Comparison of ENCODE assay signal across 20 mouse cellular contexts in the genomic region with DNA sequence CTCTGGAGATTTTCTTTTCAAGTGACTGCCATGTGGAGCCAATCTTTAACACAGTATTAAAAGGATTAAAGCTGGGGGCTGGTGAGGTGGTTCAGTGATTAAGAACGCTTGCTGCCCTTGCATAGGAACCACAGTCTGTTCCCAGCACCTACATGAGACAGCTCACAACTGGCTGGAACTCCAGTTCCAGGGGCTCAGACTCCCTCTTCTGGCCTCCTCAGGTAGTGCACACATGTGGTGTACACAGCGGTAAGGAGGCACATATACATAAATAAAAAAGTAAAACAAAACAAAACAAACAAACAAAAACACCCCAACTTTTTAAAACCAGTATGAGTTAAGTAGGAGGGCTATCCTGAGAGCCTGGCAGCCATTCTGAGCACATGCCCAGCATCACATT. TPM values are rescaled to one million over a fixed set of nuclear protein-coding genes. Genes with fewer than 3 reads are reported as not detected.
A peak's percentile ranks its signal among the peaks of the same experiment; 100 is the strongest.
DNase-seq lines count a peak whose midpoint lies in the region; ATAC-seq and TF ChIP-seq lines count a peak whose summit lies in the region.
"Had no signal": no experiment of that assay in that cellular context is flagged by ENCODE, and none has a peak within 500 bp of the region (broad histone marks: within the 10 kb centered on the region; RNA-seq: fewer than 3 reads in every experiment).

No protein-coding gene starts in this region.

- H3K4me1 ChIP-seq in forebrain, embryonic 15.5 days, result no peaks in the 10 kb centered on the region
- H3K4me1 ChIP-seq in forebrain, embryonic 12.5 days, result no peaks in the 10 kb centered on the region
- H3K4me1 ChIP-seq in ES-E14 (ENCODE audit: control insufficient read depth in 2 of 2, insufficient read depth in 2 of 2, low read length in 2 of 2, poor library complexity in 1 of 2), result no peaks in the 10 kb centered on the region
- H3K4me1 ChIP-seq: embryonic facial prominence, embryonic 13.5 days; liver, embryonic 15.5 days; midbrain, embryonic 12.5 days; neural tube, embryonic 13.5 days had no signal

- H3K27me3 ChIP-seq in forebrain, embryonic 15.5 days, result no peaks in the 10 kb centered on the region
- H3K27me3 ChIP-seq in forebrain, embryonic 12.5 days, result no peaks in the 10 kb centered on the region
- H3K27me3 ChIP-seq: embryonic facial prominence, embryonic 13.5 days; liver, embryonic 15.5 days; midbrain, embryonic 12.5 days; neural tube, embryonic 13.5 days had no signal

- in situ Hi-C loops in ES-E14 (cut with MboI; ENCODE audit: low sequenced_read_pairs in 2 of 2, unreplicated experiment in 2 of 2), result no loop called here

- no peak overlapping the region for H3K4me2 ChIP-seq in forebrain, embryonic 15.5 days (replicated peaks)
- no peak overlapping the region for H3K4me2 ChIP-seq in forebrain, embryonic 12.5 days
- H3K4me2 ChIP-seq: embryonic facial prominence, embryonic 13.5 days; liver, embryonic 15.5 days; midbrain, embryonic 12.5 days; neural tube, embryonic 13.5 days had no signal

- no peaks in the 10 kb centered on the region for H3K36me3 ChIP-seq in forebrain, embryonic 15.5 days
- no peaks in the 10 kb centered on the region for H3K36me3 ChIP-seq in forebrain, embryonic 12.5 days (replicated peaks)
- H3K36me3 ChIP-seq in ES-E14 (ENCODE audit: control insufficient read depth, insufficient read depth, low read length, poor library complexity, severe bottlenecking), result no peaks in the 10 kb centered on the region; the same call in 1 of the 2 replicates
- H3K36me3 ChIP-seq: embryonic facial prominence, embryonic 13.5 days; liver, embryonic 15.5 days; midbrain, embryonic 12.5 days; neural tube, embryonic 13.5 days had no signal

- ATAC-seq in forebrain, embryonic 15.5 days (replicated peaks), result no peak
- ATAC-seq in forebrain, embryonic 12.5 days (ENCODE audit: low FRiP score), result no peak
- ATAC-seq: CD4-positive, CD25-positive, alpha-beta regulatory T cell, adult 4 months; lung, postnatal 0 days had no signal

- no peaks in the 10 kb centered on the region for H3K9me3 ChIP-seq in forebrain, embryonic 15.5 days
- H3K9me3 ChIP-seq in forebrain, embryonic 12.5 days, result peaks cover 6% of the 10 kb centered on the region; the same call in 1 of the 2 replicates
- no peaks in the 10 kb centered on the region for H3K9me3 ChIP-seq in ES-E14 (ENCODE audit: control insufficient read depth, insufficient read depth, low read depth, low read length)
- H3K9me3 ChIP-seq: embryonic facial prominence, embryonic 13.5 days; liver, embryonic 15.5 days; neural tube, embryonic 13.5 days had no signal

- 83% methylated on average over 2 of the region's 2 CpGs for WGBS in forebrain, embryonic 15.5 days
- 89% methylated on average over 2 of the region's 2 CpGs for WGBS in forebrain, embryonic 12.5 days

- DNase-seq in layer of hippocampus, adult 2 months (ENCODE audit: low spot score in 2 of 2), result no peak
- DNase-seq in layer of hippocampus, adult 11-12 months (ENCODE audit: low spot score), result no peak
- DNase-seq in ES-E14 (ENCODE audit: low read depth, low spot score), result no peak
- peak; percentile 43 for DNase-seq in retina, postnatal 1 day
- DNase-seq in spleen, postnatal 36 days (ENCODE audit: low spot score in 2 of 2), result no peak
- DNase-seq in right cerebral cortex, postnatal 14 days, result no peak
- DNase-seq: adrenal gland, adult 8-10 months; cerebellum, adult 9-10 months; gastrocnemius, postnatal 14 days; right cerebral cortex, postnatal 25 days; thymus, postnatal 25 days had no signal

- no peak overlapping the region for H3K4me3 ChIP-seq in forebrain, embryonic 15.5 days
- no peak overlapping the region for H3K4me3 ChIP-seq in forebrain, embryonic 12.5 days (replicated peaks)
- H3K4me3 ChIP-seq in layer of hippocampus, adult 2 months, result no peak overlapping the region
- H3K4me3 ChIP-seq in ES-E14 (ENCODE audit: insufficient read depth in 1 of 2, low read depth in 1 of 2, low read length in 2 of 2, poor library complexity in 1 of 2, severe bottlenecking in 1 of 2), result no peak overlapping the region
- H3K4me3 ChIP-seq: embryonic facial prominence, embryonic 13.5 days; liver, embryonic 15.5 days; midbrain, embryonic 12.5 days; neural tube, embryonic 13.5 days had no signal

- no peak overlapping the region for H3K9ac ChIP-seq in forebrain, embryonic 15.5 days (replicated peaks)
- H3K9ac ChIP-seq in forebrain, embryonic 12.5 days, result no peak overlapping the region
- H3K9ac ChIP-seq in ES-E14 (ENCODE audit: insufficient read depth, low read depth, low read length, poor library complexity, severe bottlenecking), result no peak overlapping the region
- H3K9ac ChIP-seq: embryonic facial prominence, embryonic 13.5 days; liver, embryonic 15.5 days; midbrain, embryonic 12.5 days; neural tube, embryonic 13.5 days had no signal

- peak overlapping the region; percentile 35; the same call in 1 of the 2 replicates for H3K27ac ChIP-seq in forebrain, embryonic 15.5 days (replicated peaks)
- no peak overlapping the region for H3K27ac ChIP-seq in forebrain, embryonic 12.5 days
- H3K27ac ChIP-seq in layer of hippocampus, adult 2 months, result peak overlapping the region; percentile 65; the same call in 1 of the 2 replicates
- no peak overlapping the region for H3K27ac ChIP-seq in ES-E14 (ENCODE audit: insufficient read depth, low read depth, low read length, poor library complexity, severe bottlenecking)
- H3K27ac ChIP-seq: embryonic facial prominence, embryonic 13.5 days; liver, embryonic 15.5 days; midbrain, embryonic 12.5 days; neural tube, embryonic 13.5 days had no signal

- TF ChIP-seq CTCF in layer of hippocampus, adult 2 months (conservative IDR thresholded peaks at IDR 0.05), result peak; percentile 50

TF ChIP-seq in ES-E14, 5 proteins besides CTCF, POLR2A, EP300 and RAD21:
- TF ChIP-seq ZC3H11A (IDR thresholded peaks at IDR 0.05; ENCODE audit: borderline replicate concordance, low read depth, low read length), result 0 out of 2 replicates have a peak, but pooled peaks have one; percentile 14
- no peak for TF ChIP-seq CHD2 (IDR thresholded peaks at IDR 0.05; ENCODE audit: low read depth, low read length)

RNA-seq across cellular contexts. Expression of gene Usp43, which starts 36.0 kb away (rescaled TPM):
- 1.8 and 2.3 TPM in 2 replicates for polyA plus RNA-seq in forebrain, embryonic 15.5 days (2015; fragmentation: Nextera tagmentation; extraction: Ambion mirVana)
- 0.64 and 0.77 TPM in 2 replicates for polyA plus RNA-seq in forebrain, embryonic 12.5 days (2016; fragmentation: Nextera tagmentation; extraction: Ambion mirVana)
- total RNA-seq in layer of hippocampus, adult 2 months (2021), result under 1 TPM; 0.91 to 0.95 TPM
- 1.1 and 1.6 TPM in 2 replicates for total RNA-seq in ES-E14 (2012; rRNA removed)
- total RNA-seq: megakaryocyte progenitor cell, adult 5-6 weeks had no signal
- polyA plus RNA-seq: CD4-positive, CD25-positive, alpha-beta regulatory T cell, adult 4 months; liver, embryonic 15.5 days had no signal

Comparison
In these comparisons a context has a peak if more than half of its experiments do, and no peak if none do; other contexts are left out.
1. H3K27ac ChIP-seq: peak in forebrain, embryonic 15.5 days (single experiment) and layer of hippocampus, adult 2 months (single experiment); none in forebrain, embryonic 12.5 days (single experiment) and ES-E14 (single experiment).